Mouse (Mus musculus): ENCODE measurements at regions not wholly inside any gene's neighbourhood (a gene's known extent, or its start where the extent isn't known, plus 50 kb on each side); places are given as distances from the start of the nearest gene placed in this dataset.

GRCm38 (mm10) chr14:104937083-104937864 lies 239.9 kb downstream of the Rbm26 start:
- no peaks in the 10 kb centered on the region for H3K4me1 ChIP-seq
- no peaks in the 10 kb centered on the region for H3K36me3 ChIP-seq
- ATAC-seq (ENCODE audit: low FRiP score) = no peak
- WGBS = 85% methylated on average over 10 of the region's 10 CpGs
- H3K27me3 ChIP-seq = no peaks in the 10 kb centered on the region
- no peak overlapping the region for H3K27ac ChIP-seq
- H3K9me3 ChIP-seq (replicated peaks) = no peaks in the 10 kb centered on the region
- H3K4me3 ChIP-seq = no peak overlapping the region
- no peak overlapping the region for H3K4me2 ChIP-seq (replicated peaks)
- H3K9ac ChIP-seq = no peak overlapping the region

GRCm38 (mm10) chr14:104935956-104936355 lies 241.2 kb downstream of the Rbm26 start:
- no peak for ATAC-seq (ENCODE audit: low FRiP score)
- H3K4me3 ChIP-seq = no peak overlapping the region
- H3K27me3 ChIP-seq = no peaks in the 10 kb centered on the region
- H3K9me3 ChIP-seq (replicated peaks) = no peaks in the 10 kb centered on the region
- 66% methylated on average over 11 of the region's 11 CpGs for WGBS
- H3K4me2 ChIP-seq (replicated peaks) = no peak overlapping the region
- no peaks in the 10 kb centered on the region for H3K4me1 ChIP-seq
- no peaks in the 10 kb centered on the region for H3K36me3 ChIP-seq
- no peak overlapping the region for H3K27ac ChIP-seq
- H3K9ac ChIP-seq = no peak overlapping the region

GRCm38 (mm10) chr14:104905706-104906105 lies 271.4 kb downstream of the Rbm26 start:
- Histone ChIP-seq H3K4me1 (no peaks in the 10 kb centered on the region), H3K36me3 (no peaks in the 10 kb centered on the region), H3K9me3 (replicated peaks) (no peaks in the 10 kb centered on the region), H3K27me3 (no peaks in the 10 kb centered on the region), H3K9ac (no peak overlapping the region), H3K27ac (no peak overlapping the region), H3K4me2 (replicated peaks) (no peak overlapping the region), H3K4me3 (no peak overlapping the region)
- ATAC-seq (ENCODE audit: low FRiP score) = no peak

GRCm38 (mm10) chr14:104902120-104903027 lies 274.8 kb downstream of the Rbm26 start:
- WGBS = 52% methylated on average over 10 of the region's 10 CpGs

GRCm38 (mm10) chr14:104901072-104901471 lies 276.1 kb downstream of the Rbm26 start:
- Histone ChIP-seq H3K4me3 (no peak overlapping the region), H3K9me3 (replicated peaks) (no peaks in the 10 kb centered on the region), H3K4me1 (no peaks in the 10 kb centered on the region), H3K36me3 (no peaks in the 10 kb centered on the region), H3K27me3 (no peaks in the 10 kb centered on the region), H3K9ac (no peak overlapping the region), H3K4me2 (replicated peaks) (no peak overlapping the region), H3K27ac (no peak overlapping the region)
- WGBS = 77% methylated on average over 11 of the region's 11 CpGs
- ATAC-seq (ENCODE audit: low FRiP score) = no peak

More at GRCm38 (mm10) chr14:104902120-104903027, 274.8 kb downstream of the Rbm26 start:
- Histone ChIP-seq H3K4me1 (no peaks in the 10 kb centered on the region), H3K36me3 (no peaks in the 10 kb centered on the region), H3K27me3 (no peaks in the 10 kb centered on the region), H3K4me3 (no peak overlapping the region), H3K27ac (no peak overlapping the region), H3K9ac (no peak overlapping the region), H3K9me3 (replicated peaks) (no peaks in the 10 kb centered on the region), H3K4me2 (replicated peaks) (no peak overlapping the region)
- peak; percentile 81 for ATAC-seq (ENCODE audit: low FRiP score)

GRCm38 (mm10) chr14:104871203-104871602 lies 305.9 kb downstream of the Rbm26 start:
- Histone ChIP-seq H3K27ac (no peak overlapping the region), H3K4me2 (replicated peaks) (no peak overlapping the region), H3K36me3 (no peaks in the 10 kb centered on the region), H3K4me1 (0 out of 2 replicates have a peak, but pooled peaks cover 4% of the 10 kb centered on the region), H3K4me3 (no peak overlapping the region), H3K9ac (no peak overlapping the region), H3K9me3 (replicated peaks) (no peaks in the 10 kb centered on the region), H3K27me3 (no peaks in the 10 kb centered on the region)
- 70% methylated on average over 3 of the region's 3 CpGs for WGBS
- no peak for ATAC-seq (ENCODE audit: low FRiP score)

- Histone ChIP-seq H3K36me3 (no peaks in the 10 kb centered on the region), H3K9me3 (replicated peaks) (no peaks in the 10 kb centered on the region), H3K4me3 (no peak overlapping the region), H3K9ac (no peak overlapping the region), H3K4me1 (0 out of 2 replicates have a peak, but pooled peaks cover 4% of the 10 kb centered on the region), H3K4me2 (replicated peaks) (no peak overlapping the region), H3K27me3 (no peaks in the 10 kb centered on the region), H3K27ac (no peak overlapping the region)
- 82% methylated on average over 6 of the region's 6 CpGs for WGBS
- no peak for ATAC-seq (ENCODE audit: low FRiP score)
These were observed 309.6 kb downstream of the Rbm26 start for GRCm38 (mm10) chr14:104867540-104867939.

- no peaks in the 10 kb centered on the region for H3K27me3 ChIP-seq
- H3K4me2 ChIP-seq (replicated peaks) = no peak overlapping the region
- ATAC-seq (ENCODE audit: low FRiP score) = peak; percentile 56
- no peak overlapping the region for H3K4me3 ChIP-seq
- no peaks in the 10 kb centered on the region for H3K4me1 ChIP-seq
- no peaks in the 10 kb centered on the region for H3K9me3 ChIP-seq (replicated peaks)
- H3K36me3 ChIP-seq = no peaks in the 10 kb centered on the region
- no peak overlapping the region for H3K27ac ChIP-seq
- no peak overlapping the region for H3K9ac ChIP-seq
- WGBS = 69% methylated on average over 9 of the region's 9 CpGs
These were observed 313.2 kb downstream of the Rbm26 start for GRCm38 (mm10) chr14:104863881-104864280.

- no peak overlapping the region for H3K4me3 ChIP-seq
- H3K27me3 ChIP-seq = no peaks in the 10 kb centered on the region
- no peak overlapping the region for H3K27ac ChIP-seq
- H3K36me3 ChIP-seq = no peaks in the 10 kb centered on the region
- no peaks in the 10 kb centered on the region for H3K4me1 ChIP-seq
- no peak for ATAC-seq (ENCODE audit: low FRiP score)
- 82% methylated on average over 1 of the region's 1 CpGs for WGBS
- no peak overlapping the region for H3K4me2 ChIP-seq (replicated peaks)
- no peak overlapping the region for H3K9ac ChIP-seq
- H3K9me3 ChIP-seq (replicated peaks) = no peaks in the 10 kb centered on the region
These were observed 321.2 kb downstream of the Rbm26 start for GRCm38 (mm10) chr14:104855913-104856312.

- H3K27ac ChIP-seq = no peak overlapping the region
- 91% methylated on average over 4 of the region's 4 CpGs for WGBS
- no peaks in the 10 kb centered on the region for H3K36me3 ChIP-seq
- H3K4me3 ChIP-seq = no peak overlapping the region
- no peaks in the 10 kb centered on the region for H3K27me3 ChIP-seq
- H3K9me3 ChIP-seq (replicated peaks) = no peaks in the 10 kb centered on the region
- H3K9ac ChIP-seq = no peak overlapping the region
- no peak for ATAC-seq (ENCODE audit: low FRiP score)
- no peaks in the 10 kb centered on the region for H3K4me1 ChIP-seq
- no peak overlapping the region for H3K4me2 ChIP-seq (replicated peaks)
These were observed 326.8 kb upstream of the Rnf219 start for GRCm38 (mm10) chr14:104849274-104849673.

GRCm38 (mm10) chr14:104827404-104827803 lies 305.0 kb upstream of the Rnf219 start:
- WGBS = 55% methylated on average over 4 of the region's 4 CpGs
- Histone ChIP-seq H3K27ac (no peak overlapping the region), H3K27me3 (no peaks in the 10 kb centered on the region), H3K4me3 (no peak overlapping the region), H3K9me3 (replicated peaks) (no peaks in the 10 kb centered on the region), H3K9ac (no peak overlapping the region), H3K4me1 (no peaks in the 10 kb centered on the region), H3K36me3 (no peaks in the 10 kb centered on the region), H3K4me2 (replicated peaks) (no peak overlapping the region)
- ATAC-seq (ENCODE audit: low FRiP score) = peak; percentile 63; the same call in 1 of the 2 replicates

GRCm38 (mm10) chr14:104824926-104825325 lies 302.5 kb upstream of the Rnf219 start:
- Histone ChIP-seq H3K4me1 (no peaks in the 10 kb centered on the region), H3K9me3 (replicated peaks) (no peaks in the 10 kb centered on the region), H3K4me2 (replicated peaks) (no peak overlapping the region), H3K27me3 (no peaks in the 10 kb centered on the region), H3K36me3 (no peaks in the 10 kb centered on the region), H3K4me3 (no peak overlapping the region), H3K9ac (no peak overlapping the region), H3K27ac (no peak overlapping the region)
- no peak for ATAC-seq (ENCODE audit: low FRiP score)
- 56% methylated on average over 1 of the region's 1 CpGs for WGBS

Measured in hindbrain, embryonic 12.5 days (tissue).